Mouse (Mus musculus) T-helper 1 cell (primary cell): ENCODE data around the gene Gm39566.
"Not testable (repeated sequence)": the region's sequence is repeated elsewhere in the genome, so short reads cannot be mapped to it uniquely, and the experiment has no call there.

ENCODE experiments used
- in situ Hi-C: fragments of 300-600 bp; cut with MboI, MseI; formaldehyde crosslinking; loops from one replicate; pipeline ENCODE4 v1.15.1; 2025; ENCODE audit warnings: high pct_unique_total_duplicates

Gm39566 gene

DNA sequence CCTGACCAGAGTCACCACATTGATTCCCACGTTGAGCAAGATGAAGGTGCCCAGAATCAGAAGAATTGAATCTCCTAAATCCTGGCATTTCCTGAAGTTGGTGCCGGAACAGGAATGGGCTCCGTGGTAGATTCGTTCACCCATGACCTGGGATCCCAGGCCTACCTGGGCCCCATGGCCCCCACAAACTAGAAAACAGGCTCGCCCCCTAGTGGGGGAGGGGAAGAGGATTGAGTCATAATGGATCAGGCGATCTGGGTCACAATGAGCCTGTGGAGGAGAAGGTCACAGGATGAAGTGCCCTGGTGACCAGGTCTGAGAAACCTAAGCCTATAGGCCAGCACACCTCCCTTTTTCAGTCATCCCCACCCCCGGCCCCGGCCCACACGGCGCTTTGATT, at the start of gene Gm39566:
Gene Gm39566, minus strand, starts transcription at position 144 of the 400 bp plus-strand sequence.
- in situ Hi-C loops = no loop called here

DNA sequence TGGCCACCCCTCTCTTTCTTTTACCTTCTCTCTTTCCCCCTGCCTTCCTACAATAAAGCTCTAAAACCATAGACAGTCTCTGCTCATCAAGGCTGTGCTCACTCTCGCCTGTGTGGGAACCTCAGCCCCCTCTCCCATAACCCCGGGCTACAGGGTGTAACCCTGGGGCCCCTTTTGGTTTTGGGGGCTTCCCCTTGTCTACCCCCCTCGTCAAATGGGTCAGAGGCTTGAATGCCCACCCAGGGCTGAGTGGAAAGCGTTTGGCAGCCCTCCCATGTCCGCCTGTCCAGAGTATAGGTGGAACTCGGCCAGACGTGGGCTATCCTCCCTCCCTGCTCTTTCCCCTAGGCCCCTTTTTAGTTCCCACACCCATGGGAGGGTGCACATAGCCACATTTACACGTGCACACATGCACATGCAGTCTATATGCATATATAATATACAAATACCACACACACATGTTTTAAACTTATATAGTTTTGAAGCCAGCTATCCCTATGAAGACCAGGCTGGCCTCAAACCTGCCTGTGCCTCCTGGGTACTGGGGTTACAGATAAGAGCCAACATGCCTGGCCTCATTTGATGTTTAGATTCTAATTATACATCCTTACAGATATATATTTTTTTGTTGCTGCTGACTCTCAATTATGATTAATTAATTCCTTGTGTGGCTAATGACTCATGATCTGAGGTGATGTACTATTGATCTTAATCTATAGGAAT, 49.2 kb upstream of the Gm39566 start:
- in situ Hi-C loops = no loop called here

DNA sequence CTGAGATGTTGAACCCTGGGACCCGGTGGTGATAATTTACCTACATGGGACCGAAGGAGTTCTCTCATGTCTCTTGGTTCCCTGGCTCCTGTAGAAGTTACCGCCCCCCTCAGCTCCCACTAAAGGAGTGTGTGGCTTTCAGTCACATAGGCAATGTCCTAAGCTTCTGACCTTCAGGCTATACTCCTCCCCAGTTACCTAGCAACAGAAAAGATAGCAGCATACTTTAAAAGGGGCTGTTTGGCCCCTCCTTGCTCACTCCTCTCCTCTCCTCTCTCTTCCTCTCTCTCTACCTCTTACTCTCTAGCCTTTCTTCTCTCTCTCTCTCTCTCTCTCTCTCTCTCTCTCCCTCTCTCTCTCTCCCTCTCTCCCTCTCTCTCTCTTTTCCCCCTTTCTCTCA, 48.6 kb upstream of the Gm39566 start:
- in situ Hi-C loops = not testable (repeated sequence)

DNA sequence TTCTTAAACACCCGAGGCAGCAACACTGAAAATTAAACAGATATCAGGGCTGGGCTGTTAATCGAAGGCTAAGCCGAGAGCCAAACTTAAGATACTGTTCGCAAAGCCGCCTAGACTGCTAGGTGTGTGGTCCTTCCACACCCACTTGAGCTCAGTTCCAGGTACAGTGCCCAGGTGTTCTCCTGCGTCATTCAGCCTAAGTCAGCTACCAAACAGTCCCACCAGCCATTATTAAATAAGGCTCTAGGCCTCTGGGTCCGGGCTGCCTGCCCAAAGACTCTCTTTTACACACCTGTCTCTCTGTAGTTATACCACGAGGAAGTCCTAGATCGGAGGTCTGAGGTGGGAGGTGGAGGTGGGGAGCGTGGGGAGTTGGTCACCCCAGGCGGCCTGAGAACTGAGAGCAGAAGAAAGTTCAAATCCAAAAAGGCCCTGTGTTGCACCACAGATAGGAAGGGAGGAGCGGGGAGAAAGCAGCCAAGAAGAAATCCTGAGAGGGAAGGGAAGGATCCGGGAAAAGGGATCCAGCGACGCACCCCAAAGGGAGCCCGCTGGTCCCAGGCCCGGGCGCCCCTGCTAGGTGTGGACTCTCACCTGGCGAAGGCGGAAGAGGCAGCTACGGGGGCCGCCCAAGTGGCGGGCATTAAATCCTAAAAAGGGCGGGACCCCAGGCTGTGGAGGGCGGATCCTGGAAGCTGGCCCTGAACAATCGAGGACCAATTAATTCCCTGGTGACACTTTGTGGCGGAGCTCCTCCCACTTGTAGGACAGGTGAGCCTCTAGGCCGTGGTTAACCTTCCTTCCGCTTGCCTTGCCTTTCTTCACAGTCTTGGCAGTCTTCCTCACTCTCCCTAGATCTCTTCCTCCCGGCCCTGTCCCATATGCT, 43.3 kb upstream of the Gm39566 start, which contains the start of gene Tnk1:
Gene Tnk1, minus strand, starts transcription at position 618 of the 886 bp plus-strand sequence.
- in situ Hi-C loops = no loop called here

DNA sequence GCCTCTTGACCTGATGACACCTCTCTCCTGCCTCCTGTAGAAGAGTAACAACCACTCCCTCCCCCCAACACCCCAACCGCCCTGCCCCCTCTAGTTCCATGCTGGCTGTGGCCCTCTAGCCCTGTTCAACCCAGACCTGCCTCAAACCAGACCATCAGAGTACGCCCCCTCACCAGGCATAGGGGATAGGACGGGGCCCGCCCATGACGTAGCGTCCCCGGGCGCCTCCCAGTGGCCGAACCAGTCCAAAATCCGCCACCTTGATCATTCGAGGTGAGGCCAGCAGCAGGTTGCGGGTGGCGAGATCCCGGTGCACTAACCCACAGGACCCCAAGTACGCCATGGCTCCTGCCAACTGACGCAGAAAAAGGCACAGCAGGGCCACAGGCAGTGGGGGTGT, 40.2 kb upstream of the Gm39566 start:
- in situ Hi-C loops = no loop called here

DNA sequence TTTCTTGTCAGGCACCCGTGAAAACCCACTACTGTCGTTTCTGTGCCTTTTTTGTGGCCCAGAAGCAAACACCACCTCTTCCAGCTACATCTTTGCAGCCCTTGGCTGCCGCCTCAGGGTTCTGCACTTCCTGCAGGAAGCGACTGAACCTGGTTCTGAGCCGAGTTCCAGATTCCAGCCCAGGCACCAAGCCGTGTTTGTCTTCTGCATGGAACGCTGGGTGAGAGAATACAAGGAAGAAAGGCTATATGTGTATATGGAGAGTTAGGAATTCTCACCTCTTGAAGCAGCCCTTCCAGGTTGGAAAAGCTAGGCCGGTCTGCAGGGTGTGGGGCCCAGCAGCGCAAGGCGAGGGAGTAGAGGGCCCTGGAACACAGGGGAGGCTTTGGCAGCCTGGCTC, 39.6 kb upstream of the Gm39566 start:
- in situ Hi-C loops = no loop called here

DNA sequence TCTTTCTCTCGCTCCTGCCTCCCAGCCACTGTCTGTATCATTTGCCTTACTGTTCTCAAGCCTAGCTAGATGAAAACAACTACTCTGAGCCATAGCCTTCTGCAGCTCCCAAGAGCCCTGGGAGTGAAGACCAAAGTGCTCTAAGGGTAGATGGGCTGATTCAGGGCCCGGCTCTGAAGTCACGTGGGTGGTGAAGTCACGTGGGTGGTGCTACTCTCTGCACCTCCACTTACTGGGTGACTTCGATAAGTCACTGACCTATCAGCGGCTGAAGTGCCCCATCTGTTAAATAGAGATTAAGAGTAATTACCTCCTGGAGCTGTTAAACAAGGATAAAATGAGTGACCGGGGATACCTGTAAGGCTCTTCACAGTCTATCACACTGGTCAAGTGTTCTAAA, 38.9 kb upstream of the Gm39566 start:
- in situ Hi-C loops = no loop called here

DNA sequence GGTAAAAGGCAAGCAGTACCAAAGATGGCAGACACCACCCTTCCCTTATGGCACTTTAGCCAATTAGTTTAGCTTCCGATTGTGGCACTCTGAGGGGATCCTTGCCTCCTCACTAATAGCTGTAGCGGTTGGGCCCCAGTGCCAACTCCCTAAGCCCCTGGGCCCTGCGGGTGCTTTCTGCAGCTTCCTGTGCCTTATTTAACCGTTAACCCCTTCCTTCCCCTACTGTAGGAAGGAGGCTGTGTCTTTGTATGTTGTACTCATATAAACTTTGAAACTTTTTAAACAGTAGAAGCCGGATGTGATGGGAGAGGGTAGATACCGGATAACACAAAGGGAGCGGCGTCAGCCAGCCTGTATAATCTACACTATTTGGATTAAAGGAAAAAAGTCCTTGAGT, 35.7 kb upstream of the Gm39566 start:
- in situ Hi-C loops = no loop called here

DNA sequence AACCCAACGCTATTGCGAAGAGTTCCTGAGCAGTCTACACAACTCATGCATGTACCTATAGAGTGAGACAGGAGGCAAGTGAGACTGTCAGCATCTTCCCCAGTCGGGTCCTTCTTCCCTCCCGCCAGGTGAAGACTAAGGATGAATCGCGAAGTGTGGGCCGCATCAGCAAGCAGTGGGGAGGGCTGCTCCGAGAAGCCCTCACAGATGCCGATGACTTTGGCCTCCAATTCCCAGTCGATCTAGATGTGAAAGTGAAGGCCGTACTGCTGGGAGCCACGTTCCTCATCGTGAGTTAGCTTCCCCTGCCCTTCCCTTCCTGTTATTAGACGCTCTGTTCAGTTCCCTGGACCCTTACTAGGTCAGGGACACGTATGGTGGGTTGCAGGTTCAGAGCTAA, 34.8 kb upstream of the Gm39566 start:
- in situ Hi-C loops = no loop called here

DNA sequence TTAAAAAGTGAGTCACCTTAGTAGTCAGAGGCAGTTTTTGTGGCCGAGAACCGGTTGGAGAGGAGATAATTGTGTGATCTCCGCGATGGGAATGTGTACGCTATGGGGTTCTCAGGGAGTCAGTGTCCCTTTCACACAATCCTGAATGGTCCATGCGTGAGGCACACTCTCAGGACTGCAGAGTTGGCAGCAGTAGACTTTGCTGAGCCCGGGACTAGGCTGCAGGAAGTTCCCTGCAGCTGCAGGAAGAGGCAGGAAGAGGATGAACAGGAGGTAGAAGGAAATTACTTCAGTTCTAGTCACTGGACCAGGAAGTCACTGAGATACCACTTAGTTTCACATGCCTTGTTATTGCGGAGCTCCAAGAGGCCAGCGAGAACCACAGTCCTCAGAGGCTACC, 34.0 kb upstream of the Gm39566 start:
- in situ Hi-C loops = no loop called here

DNA sequence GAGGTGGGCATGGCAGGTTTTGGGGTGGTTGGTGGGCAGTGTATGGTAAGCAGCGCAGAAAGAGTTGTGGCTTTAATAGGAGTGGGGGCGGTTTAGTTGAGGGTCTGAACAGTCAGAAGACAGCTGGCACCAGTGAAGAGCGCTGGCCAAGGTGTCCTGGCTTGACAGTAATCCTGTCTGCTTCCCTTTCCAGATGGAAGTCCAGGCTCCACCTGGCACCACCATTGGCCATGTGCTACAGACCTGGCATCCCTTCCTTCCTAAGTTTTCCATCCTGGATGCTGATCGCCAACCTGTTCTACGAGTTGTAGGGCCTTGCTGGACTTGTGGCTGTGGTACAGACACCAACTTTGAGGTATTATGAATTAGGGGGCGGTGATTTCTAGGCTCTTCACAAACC, 32.9 kb upstream of the Gm39566 start:
- in situ Hi-C loops = no loop called here

DNA sequence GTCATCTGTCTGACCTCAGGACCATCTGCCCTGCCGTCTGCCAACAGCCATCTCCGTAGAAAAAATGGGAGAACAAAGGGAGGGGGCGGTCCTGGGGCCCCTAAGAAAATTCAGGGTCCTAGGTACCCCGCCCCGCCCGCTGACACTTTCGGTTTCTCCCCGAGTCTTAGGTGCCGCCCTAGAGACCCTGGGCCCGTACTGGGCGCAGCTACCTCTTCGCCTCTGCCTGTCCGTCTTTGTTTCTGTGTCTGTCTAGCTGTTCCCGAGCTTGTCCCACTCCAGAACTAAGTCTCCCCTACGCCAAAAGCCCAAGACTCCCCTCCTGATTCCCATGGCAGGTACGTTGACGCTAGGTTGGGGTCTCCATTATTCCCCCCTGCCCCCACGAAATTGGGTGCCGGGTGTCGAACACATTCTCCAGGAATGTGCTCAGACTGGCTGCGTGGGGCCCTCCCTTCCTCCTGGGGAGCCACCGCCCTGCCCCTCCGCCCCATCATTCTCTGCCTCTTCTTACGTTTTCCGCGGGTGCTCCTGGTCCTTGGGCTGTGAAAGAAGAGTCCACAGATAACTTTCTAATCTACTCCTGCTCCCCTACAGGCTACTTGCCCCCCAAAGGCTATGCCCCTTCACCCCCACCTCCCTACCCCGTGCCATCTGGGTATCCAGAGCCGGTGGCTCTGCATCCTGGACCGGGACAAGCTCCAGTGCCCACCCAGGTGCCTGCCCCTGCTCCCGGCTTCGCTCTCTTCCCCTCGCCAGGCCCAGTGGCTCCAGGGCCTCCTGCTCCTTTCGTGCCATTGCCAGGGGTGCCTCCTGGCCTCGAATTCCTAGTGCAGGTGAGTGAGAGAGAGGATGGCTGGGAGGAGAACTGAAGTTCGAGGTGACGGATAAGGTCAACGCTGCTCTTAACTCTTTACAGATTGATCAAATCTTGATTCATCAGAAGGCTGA, 31.9 kb upstream of the Gm39566 start:
- in situ Hi-C loops = no loop called here

DNA sequence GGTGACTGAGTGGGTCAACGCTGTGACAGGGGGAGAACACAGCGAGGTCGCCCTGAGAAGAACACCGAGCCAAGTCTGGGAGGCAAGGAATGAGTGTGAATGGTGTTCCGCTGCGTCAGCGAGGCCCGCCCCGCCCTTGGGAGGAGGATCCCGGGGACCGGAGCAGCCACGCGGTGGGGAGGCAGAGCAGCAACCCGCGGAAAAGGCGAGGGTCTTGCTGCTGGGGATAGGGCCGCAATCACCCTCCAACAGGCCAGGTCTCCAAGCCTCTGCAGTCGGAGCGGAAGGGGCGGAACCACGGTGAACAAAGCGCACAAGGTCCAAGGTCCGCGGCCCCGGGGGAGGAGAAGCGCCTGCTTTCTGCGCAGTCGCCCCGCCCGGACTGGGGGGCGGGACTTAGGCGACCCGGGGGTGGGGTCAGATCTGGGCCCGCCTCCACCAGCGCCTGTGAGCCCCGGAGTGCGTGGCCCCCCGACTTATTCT, 31.1 kb upstream of the Gm39566 start, which contains the start of gene Plscr3:
Gene Plscr3, plus strand, starts transcription at position 179 of the 483 bp plus-strand sequence.
- in situ Hi-C loops = no loop called here

DNA sequence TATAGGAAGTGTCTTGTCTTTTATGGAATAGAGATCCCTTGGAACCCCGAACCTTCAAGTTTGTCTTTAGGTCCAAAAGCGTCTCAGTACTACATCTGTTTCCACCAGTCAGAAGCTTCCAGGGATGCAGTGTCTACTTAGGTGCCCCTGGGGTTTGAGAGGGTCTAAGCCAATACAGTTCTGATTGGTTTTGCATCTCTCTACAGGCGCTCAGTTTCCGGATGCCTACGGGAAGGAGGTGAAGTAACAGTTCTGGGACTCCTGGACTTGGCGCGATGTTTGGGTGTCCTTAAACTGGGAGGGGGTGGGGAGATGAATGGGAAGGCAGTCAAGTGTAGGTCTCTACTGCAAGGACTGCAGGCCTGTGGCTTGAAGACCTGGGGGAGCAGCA, 23.6 kb upstream of the Gm39566 start:
- in situ Hi-C loops = no loop called here

DNA sequence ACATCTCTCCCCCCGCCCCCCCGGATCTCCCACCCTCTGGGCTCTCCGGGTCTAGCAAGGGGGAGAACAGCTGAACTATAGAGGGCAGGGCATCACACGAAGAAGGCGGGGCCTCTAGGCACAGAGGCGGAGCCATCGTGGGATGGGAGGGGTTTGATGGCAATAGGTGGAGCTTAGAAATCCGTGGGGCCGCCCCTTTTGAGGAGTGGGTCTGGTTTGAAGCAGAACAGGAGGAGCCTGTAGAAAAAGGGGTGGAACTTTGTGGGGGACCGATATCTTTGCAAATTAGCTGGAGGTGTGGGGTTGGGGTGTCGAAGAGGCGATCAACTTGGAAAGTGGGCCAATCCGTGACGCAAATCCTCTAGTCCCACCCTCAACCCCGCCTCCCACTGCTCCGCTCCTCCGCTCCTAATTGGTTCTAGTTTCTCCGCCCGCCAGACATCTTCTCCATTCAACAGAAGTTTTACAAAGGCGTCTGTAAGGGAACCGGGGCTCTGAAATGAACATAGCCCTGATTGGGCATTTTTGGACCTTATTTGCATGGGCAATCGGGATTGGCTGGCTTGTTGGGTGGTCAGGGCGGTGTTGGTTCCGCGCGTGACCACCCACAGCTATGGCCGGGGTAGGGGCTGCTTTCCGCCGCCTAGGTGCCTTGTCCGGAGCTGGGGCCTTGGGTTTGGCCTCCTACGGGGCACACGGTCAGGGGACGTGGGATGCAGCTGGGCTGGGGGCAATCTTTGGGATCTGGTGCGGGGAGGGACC, 23.0 kb upstream of the Gm39566 start, which contains the start of gene Tmem256:
Gene Tmem256, plus strand, starts transcription at position 563 of the 762 bp plus-strand sequence.
- in situ Hi-C loops = no loop called here

DNA sequence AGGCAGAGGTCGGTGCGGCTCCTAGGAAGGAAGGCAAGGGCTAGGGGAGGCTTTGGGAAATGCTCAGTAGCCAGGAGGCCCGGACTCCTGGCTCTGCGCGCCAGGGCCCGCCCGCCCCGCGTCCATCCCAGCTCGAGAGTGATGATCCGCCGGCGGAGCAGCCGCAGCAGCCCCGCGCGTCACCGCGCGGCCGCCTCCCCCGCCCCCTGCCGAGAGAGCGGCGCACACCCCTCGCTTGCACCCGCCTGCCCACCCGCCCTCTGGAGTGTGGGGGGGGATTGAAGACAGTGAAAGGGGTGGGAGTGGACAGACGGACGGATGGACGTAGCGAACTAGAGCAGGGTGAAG, 22.5 kb upstream of the Gm39566 start, which contains the start of gene Nlgn2:
Gene Nlgn2, minus strand, starts transcription at position 181 of the 348 bp plus-strand sequence.
- in situ Hi-C loops = no loop called here

DNA sequence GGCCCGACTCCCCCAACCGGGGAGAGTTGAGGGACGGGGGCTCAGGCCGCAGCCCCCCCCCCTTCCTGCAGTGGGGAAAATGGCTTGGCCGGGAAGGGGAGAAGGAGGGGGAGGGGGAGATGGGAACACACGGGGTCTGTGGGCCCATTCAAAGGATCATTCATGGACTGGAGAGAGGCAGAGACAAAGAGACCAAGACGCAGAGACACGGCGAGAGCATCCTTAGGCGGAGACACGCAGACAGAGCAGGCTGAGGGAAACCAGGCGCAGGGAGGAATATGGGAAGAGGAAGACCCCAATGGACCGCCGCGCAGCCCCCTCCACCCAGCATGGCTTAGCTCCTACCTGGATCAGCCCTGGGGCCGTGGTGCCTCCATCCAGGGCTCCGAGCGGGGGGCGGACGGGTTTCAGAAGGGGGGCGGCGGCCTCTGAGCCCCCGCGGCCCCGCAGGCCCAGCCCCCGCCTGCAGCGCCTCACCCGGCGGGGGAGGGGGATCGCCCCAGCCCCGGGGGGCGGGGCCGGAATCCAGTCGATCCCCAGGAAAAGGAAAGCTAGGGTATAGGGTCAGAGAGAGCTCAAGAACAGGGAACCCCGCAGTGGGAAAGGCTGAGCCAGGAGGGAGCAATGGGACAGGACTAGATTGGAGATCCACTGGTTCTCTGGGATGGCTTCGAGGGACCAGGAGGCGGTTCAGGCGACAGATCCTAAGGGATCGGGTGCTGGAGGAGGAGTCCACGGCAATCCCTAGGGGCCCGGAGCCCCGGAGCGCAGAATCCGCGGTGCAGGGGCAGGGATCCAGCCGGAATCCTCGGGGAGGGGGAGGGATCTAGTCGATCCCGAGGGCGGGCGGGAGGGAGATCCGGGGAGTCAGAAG, 21.8 kb upstream of the Gm39566 start:
- in situ Hi-C loops = no loop called here

DNA sequence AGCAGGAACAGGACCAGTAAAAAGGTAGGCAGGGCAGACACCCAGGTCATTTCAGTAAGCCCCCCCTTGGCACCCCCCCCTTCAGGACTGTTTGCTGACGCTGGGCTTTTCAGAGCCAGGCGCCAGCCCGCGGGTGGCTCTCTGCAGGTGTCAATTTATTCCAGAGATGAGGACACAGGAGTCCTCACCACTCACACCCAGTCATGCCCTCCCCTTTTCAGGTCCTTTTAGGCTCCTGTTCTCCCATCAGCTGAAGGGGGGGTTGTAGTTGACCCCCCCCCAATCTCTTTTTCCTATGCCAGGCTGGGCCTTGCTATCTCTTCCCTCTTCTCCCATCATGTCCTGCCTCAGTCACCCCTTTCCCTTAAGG, 20.9 kb upstream of the Gm39566 start:
- in situ Hi-C loops = no loop called here

DNA sequence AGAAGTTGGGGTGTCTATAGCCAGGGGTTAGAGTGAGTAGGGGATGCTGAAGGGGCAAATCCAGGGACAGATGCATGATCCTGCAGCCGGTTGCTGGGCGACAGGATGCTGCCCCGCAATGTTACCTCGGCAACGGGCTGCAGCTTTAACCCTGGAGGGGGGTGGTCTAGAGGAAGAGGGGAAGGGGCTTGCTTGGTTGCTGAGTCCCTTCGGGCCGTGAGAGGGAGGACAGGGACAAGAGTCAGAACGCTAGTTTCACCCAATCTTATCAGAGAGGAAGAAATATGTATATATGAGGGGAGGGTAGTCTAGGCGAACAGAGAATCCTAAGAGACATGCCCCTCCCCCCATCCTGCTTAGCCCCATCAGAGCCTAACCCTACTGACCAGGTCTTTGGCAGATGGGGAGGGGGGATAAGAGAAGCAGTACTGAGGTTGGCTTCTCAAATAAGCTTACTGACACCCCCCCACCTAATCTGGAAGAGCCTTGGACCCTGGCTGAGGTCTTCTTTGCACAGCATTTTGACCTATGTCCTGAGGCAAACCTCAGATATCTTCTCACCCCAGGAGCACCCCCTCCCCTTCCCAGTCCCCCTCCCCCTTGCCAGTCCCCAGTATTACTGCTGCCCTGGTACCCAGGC, 20.3 kb upstream of the Gm39566 start:
- in situ Hi-C loops = no loop called here
